Mouse (Mus musculus) myocyte (in vitro differentiated cells): Measurements from ENCODE around the gene Ccnb1.

Source experiments
- CEBPB ChIP-seq: IDR thresholded peaks from 2 replicates; pipeline ENCODE4 v1.6.1; 2011; ENCODE audit warnings: mild to moderate bottlenecking, moderate library complexity; ENCODE audit not compliant: poor library complexity, insufficient read depth, severe bottlenecking
- E2F4 ChIP-seq: IDR thresholded peaks from one replicate; pipeline ENCODE4 v1.6.1; 2011; ENCODE audit warnings: mild to moderate bottlenecking, control low read depth, moderate library complexity; ENCODE audit not compliant: insufficient read depth
- MAX ChIP-seq: IDR thresholded peaks from one replicate; pipeline ENCODE4 v1.6.1; 2011; ENCODE audit warnings: low read depth, mild to moderate bottlenecking, control low read depth
- MYOD1 ChIP-seq, 3 experiments: IDR thresholded peaks; one replicate each; pipeline ENCODE4 v1.6.1; 2011; ENCODE audit warnings: control low read depth in 2 of 3, low read depth in 2 of 3, mild to moderate bottlenecking in 2 of 3, moderate library complexity in 1 of 3; ENCODE audit not compliant: insufficient read length in 2 of 3, control insufficient read depth in 1 of 3
- MYOG ChIP-seq, 3 experiments: IDR thresholded peaks; one replicate each; pipeline ENCODE4 v1.6.1; 2011; ENCODE audit warnings: control low read depth in 2 of 3, low read depth in 2 of 3, mild to moderate bottlenecking in 2 of 3; ENCODE audit not compliant: insufficient read length in 2 of 3, control insufficient read depth in 1 of 3, insufficient read depth in 1 of 3
- POLR2A ChIP-seq: IDR thresholded peaks from one replicate; pipeline ENCODE4 v1.6.1; 2011; ENCODE audit warnings: low read depth, mild to moderate bottlenecking, control low read depth, moderate library complexity; ENCODE audit not compliant: insufficient read length
- POLR2AphosphoS2 ChIP-seq: IDR thresholded peaks from one replicate; pipeline ENCODE4 v1.6.1; 2011; ENCODE audit warnings: low read depth, control low read depth; ENCODE audit not compliant: insufficient read length
- TCF12 ChIP-seq: IDR thresholded peaks from one replicate; pipeline ENCODE4 v1.6.1; 2011; ENCODE audit warnings: mild to moderate bottlenecking, control low read depth; ENCODE audit not compliant: poor library complexity, insufficient read depth, severe bottlenecking
- TCF3 ChIP-seq: IDR thresholded peaks from one replicate; pipeline ENCODE4 v1.6.1; 2011; ENCODE audit warnings: low read depth, control low read depth; ENCODE audit not compliant: insufficient read length
- USF1 ChIP-seq: IDR thresholded peaks from one replicate; pipeline ENCODE4 v1.6.1; 2011; ENCODE audit warnings: low read depth, mild to moderate bottlenecking, control low read depth, moderate library complexity

GRCm38 (mm10) chr13:100797171-100797570 lies 10.8 kb upstream of the Ccnb1 start:
- TF ChIP-seq E2F4 (no peak), POLR2A (no peak), MYOG (IDR thresholded peaks at IDR 0.05; ENCODE audit: control insufficient read depth in 1 of 3, insufficient read depth in 1 of 3, insufficient read length in 2 of 3, low read depth in 2 of 3) (no peak), CEBPB (no peak), USF1 (no peak), TCF12 (no peak), TCF3 (no peak), MAX (no peak), MYOD1 (IDR thresholded peaks at IDR 0.05; ENCODE audit: control insufficient read depth in 1 of 3, insufficient read length in 2 of 3, low read depth in 2 of 3) (no peak), POLR2AphosphoS2 (no peak)
